Mouse (Mus musculus) midbrain, embryonic 15.5 days (tissue): ENCODE measurements at regions not wholly inside any gene's neighbourhood (a gene's known extent, or its start where the extent isn't known, plus 50 kb on each side); places are given as distances from the start of the nearest gene placed in this dataset.

Source experiments
- ATAC-seq: fragments of 200-750 bp; cut with Nextera tagmentation; replicated peaks from 2 replicates; pipeline ENCODE4 v1.8.0; 2017; ENCODE audit warnings: moderate TSS enrichment
- H3K27ac ChIP-seq: fragments of 300-500 bp; sonication (generic); 2 replicates; pipeline ENCODE4 v1.5.1; 2015; ENCODE audit warnings: mild to moderate bottlenecking, inconsistent platforms
- H3K27me3 ChIP-seq: fragments of 300-500 bp; sonication (generic); replicated peaks from 2 replicates; pipeline ENCODE4 v1.6.1; 2015; ENCODE audit warnings: inconsistent platforms
- H3K36me3 ChIP-seq: fragments of 300-500 bp; sonication (generic); replicated peaks from 2 replicates; pipeline ENCODE4 v1.6.1; 2015; ENCODE audit warnings: inconsistent platforms
- H3K4me1 ChIP-seq: fragments of 300-500 bp; sonication (generic); 2 replicates; pipeline ENCODE4 v1.6.1; 2015; ENCODE audit warnings: inconsistent platforms
- H3K4me2 ChIP-seq: fragments of 300-500 bp; sonication (generic); 2 replicates; pipeline ENCODE4 v1.6.1; 2015; ENCODE audit warnings: inconsistent platforms, mild to moderate bottlenecking, moderate library complexity
- H3K4me3 ChIP-seq: fragments of 300-500 bp; sonication (generic); 2 replicates; pipeline ENCODE4 v1.5.1; 2015; ENCODE audit warnings: mild to moderate bottlenecking, inconsistent platforms
- H3K9ac ChIP-seq: fragments of 300-500 bp; sonication (generic); 2 replicates; pipeline ENCODE4 v1.6.1; 2015; ENCODE audit warnings: mild to moderate bottlenecking, inconsistent platforms
- H3K9me3 ChIP-seq: fragments of 300-500 bp; sonication (generic); 2 replicates; pipeline ENCODE4 v1.6.1; 2016; ENCODE audit warnings: inconsistent platforms
- WGBS: fragments of 180-500 bp; shearing (Covaris S2); methylation state at CpG from one replicate; pipeline ENCODE4 v1.1.7; 2015; ENCODE audit warnings: mixed read lengths; 5-methylcytosine and 5-hydroxymethylcytosine counted together

- no peak overlapping the region for H3K4me3 ChIP-seq
- WGBS, result 91% methylated on average over 5 of the region's 5 CpGs
- no peak overlapping the region for H3K9ac ChIP-seq
- no peak for ATAC-seq
- H3K36me3 ChIP-seq, result no peaks in the 10 kb centered on the region
- no peak overlapping the region for H3K4me2 ChIP-seq
- H3K9me3 ChIP-seq, result no peaks in the 10 kb centered on the region
- H3K27ac ChIP-seq, result no peak overlapping the region
- no peaks in the 10 kb centered on the region for H3K4me1 ChIP-seq
- no peaks in the 10 kb centered on the region for H3K27me3 ChIP-seq
Measured at GRCm38 (mm10) chr1:137141372-137141771, 181.1 kb upstream of the Nr5a2 start.

DNA sequence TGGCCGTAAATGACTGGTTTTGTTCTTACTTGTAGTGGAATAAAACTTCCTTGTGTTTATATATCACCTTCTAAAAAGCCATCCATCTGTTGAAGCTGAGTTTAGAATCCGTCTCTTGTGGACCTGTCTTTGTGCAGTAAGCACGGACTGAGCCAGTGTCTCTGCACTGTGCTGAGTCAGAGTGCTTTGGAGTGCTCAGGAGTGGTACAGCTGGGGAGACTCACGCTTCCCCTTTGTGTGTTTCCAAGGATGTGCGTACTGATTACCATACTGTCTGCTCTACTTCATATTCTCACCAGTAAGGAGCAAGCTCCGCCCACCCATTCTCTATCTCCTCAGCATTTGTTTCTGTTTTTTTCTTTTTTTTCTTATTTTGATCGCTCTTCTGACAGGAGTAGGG, 175.9 kb upstream of the Nr5a2 start:
- H3K27me3 ChIP-seq, result no peaks in the 10 kb centered on the region
- WGBS, result 68% methylated on average over 7 of the region's 7 CpGs
- no peaks in the 10 kb centered on the region for H3K36me3 ChIP-seq
- H3K27ac ChIP-seq, result no peak overlapping the region
- H3K4me2 ChIP-seq, result no peak overlapping the region
- ATAC-seq, result no peak
- no peak overlapping the region for H3K9ac ChIP-seq
- no peak overlapping the region for H3K4me3 ChIP-seq
- no peaks in the 10 kb centered on the region for H3K4me1 ChIP-seq
- no peaks in the 10 kb centered on the region for H3K9me3 ChIP-seq

GRCm38 (mm10) chr1:137133734-137134133, 173.5 kb upstream of the Nr5a2 start:
- Histone ChIP-seq H3K9ac (no peak overlapping the region), H3K4me2 (no peak overlapping the region), H3K27me3 (no peaks in the 10 kb centered on the region), H3K9me3 (no peaks in the 10 kb centered on the region), H3K36me3 (no peaks in the 10 kb centered on the region), H3K27ac (no peak overlapping the region), H3K4me3 (no peak overlapping the region), H3K4me1 (no peaks in the 10 kb centered on the region)
- WGBS, result 56% methylated on average over 7 of the region's 7 CpGs
- no peak for ATAC-seq

DNA sequence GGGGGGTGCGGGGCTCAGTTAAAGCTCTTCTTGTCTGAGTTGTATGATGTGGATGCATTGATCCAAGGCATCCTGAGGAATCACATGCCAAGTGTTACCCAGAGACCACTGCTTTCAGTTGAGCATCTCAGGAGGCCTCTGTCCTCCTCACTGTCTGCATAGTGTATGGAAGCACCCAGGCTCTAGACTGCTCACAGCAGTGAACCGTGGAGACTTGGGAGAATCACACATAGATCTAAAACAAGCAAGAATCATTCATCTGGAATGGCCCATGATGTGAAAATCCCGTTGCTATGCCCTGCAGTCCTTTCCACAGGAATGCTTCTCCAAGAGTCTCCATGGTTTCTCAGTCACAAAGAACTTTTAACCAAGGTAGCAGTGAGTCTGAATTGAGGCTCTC, 170.0 kb upstream of the Nr5a2 start:
- 65% methylated on average over 3 of the region's 3 CpGs for WGBS
- H3K9ac ChIP-seq, result no peak overlapping the region
- H3K9me3 ChIP-seq, result no peaks in the 10 kb centered on the region
- H3K4me3 ChIP-seq, result no peak overlapping the region
- H3K27ac ChIP-seq, result no peak overlapping the region
- no peaks in the 10 kb centered on the region for H3K36me3 ChIP-seq
- H3K4me1 ChIP-seq, result no peaks in the 10 kb centered on the region
- ATAC-seq, result no peak
- H3K27me3 ChIP-seq, result no peaks in the 10 kb centered on the region
- H3K4me2 ChIP-seq, result no peak overlapping the region

- Histone ChIP-seq H3K4me1 (no peaks in the 10 kb centered on the region), H3K4me2 (no peak overlapping the region), H3K4me3 (no peak overlapping the region), H3K36me3 (no peaks in the 10 kb centered on the region), H3K9me3 (no peaks in the 10 kb centered on the region), H3K9ac (no peak overlapping the region), H3K27me3 (no peaks in the 10 kb centered on the region), H3K27ac (no peak overlapping the region)
- 56% methylated on average over 9 of the region's 9 CpGs for WGBS
- ATAC-seq, result no peak
Measured at GRCm38 (mm10) chr1:137129116-137129515, 168.9 kb upstream of the Nr5a2 start.

- Histone ChIP-seq H3K27ac (no peak overlapping the region), H3K36me3 (no peaks in the 10 kb centered on the region), H3K4me3 (no peak overlapping the region), H3K9me3 (no peaks in the 10 kb centered on the region), H3K4me2 (no peak overlapping the region), H3K9ac (no peak overlapping the region), H3K27me3 (no peaks in the 10 kb centered on the region), H3K4me1 (no peaks in the 10 kb centered on the region)
- WGBS, result 84% methylated on average over 3 of the region's 3 CpGs
- no peak for ATAC-seq
Measured at GRCm38 (mm10) chr1:137117866-137118265, 157.6 kb upstream of the Nr5a2 start.

DNA sequence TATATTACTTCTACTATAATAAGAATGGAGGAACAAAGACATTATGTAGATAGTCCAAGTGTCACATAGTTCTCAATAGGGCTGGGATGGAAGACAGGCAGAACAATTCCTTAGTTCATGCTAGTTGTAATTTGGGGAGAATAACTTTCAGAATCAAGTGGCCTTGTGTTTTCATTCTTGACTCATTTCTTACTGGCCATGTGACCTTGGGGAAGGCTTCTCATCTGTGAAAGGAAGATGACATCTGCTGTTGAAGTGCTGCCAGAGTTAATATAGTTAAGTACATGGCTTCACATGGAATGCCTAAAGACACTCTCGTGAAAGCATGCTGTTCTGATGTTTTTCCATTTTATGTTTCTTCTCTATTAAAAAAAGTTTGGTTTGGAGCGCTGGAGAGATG, 146.2 kb upstream of the Nr5a2 start:
- H3K4me1 ChIP-seq, result no peaks in the 10 kb centered on the region
- H3K4me3 ChIP-seq, result no peak overlapping the region
- no peaks in the 10 kb centered on the region for H3K36me3 ChIP-seq
- no peak overlapping the region for H3K4me2 ChIP-seq
- no peak overlapping the region for H3K27ac ChIP-seq
- no peaks in the 10 kb centered on the region for H3K9me3 ChIP-seq
- H3K9ac ChIP-seq, result no peak overlapping the region
- no peak for ATAC-seq
- 90% methylated on average over 2 of the region's 2 CpGs for WGBS
- H3K27me3 ChIP-seq, result no peaks in the 10 kb centered on the region

GRCm38 (mm10) chr1:137091762-137092161, 131.5 kb upstream of the Nr5a2 start:
- Histone ChIP-seq H3K27ac (0 out of 2 replicates have a peak overlapping the region, but pooled peaks have one; percentile 0), H3K9ac (no peak overlapping the region), H3K27me3 (no peaks in the 10 kb centered on the region), H3K9me3 (no peaks in the 10 kb centered on the region), H3K36me3 (no peaks in the 10 kb centered on the region), H3K4me2 (peak overlapping the region; percentile 26), H3K4me3 (no peak overlapping the region), H3K4me1 (peaks cover 4% of the 10 kb centered on the region; the same call in 1 of the 2 replicates)
- ATAC-seq, result peak; percentile 82
- 3% methylated on average over 9 of the region's 9 CpGs for whole genome bisulfite sequencing

- Histone ChIP-seq H3K4me1 (peaks cover 4% of the 10 kb centered on the region; the same call in 1 of the 2 replicates), H3K4me3 (no peak overlapping the region), H3K4me2 (no peak overlapping the region), H3K36me3 (no peaks in the 10 kb centered on the region), H3K9me3 (no peaks in the 10 kb centered on the region), H3K9ac (no peak overlapping the region), H3K27me3 (no peaks in the 10 kb centered on the region), H3K27ac (no peak overlapping the region)
- 86% methylated on average over 10 of the region's 10 CpGs for WGBS
- ATAC-seq, result no peak
Measured at GRCm38 (mm10) chr1:137088148-137088547, 127.9 kb upstream of the Nr5a2 start.

GRCm38 (mm10) chr1:137086766-137087165, 126.5 kb upstream of the Nr5a2 start:
- no peak for ATAC-seq
- no peak overlapping the region for H3K4me2 ChIP-seq
- WGBS, result 86% methylated on average over 3 of the region's 3 CpGs

DNA sequence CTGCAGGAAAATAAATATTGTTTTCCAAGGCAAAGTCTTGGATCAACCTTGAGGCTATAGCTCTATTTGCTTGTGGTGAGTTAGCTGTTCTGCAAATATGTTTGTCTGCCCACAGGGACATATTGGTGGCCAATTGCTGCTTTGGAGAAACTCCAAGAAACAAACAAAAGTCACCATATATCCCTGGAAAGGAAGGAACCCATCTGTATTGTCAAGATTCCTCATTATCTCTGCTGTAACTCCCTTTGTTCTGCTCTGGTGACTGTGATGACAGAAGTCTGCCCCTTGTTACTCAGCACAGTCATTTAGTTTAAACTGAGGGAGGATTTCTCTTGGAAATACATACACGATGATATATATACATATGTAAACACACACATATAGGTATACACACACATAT, 123.3 kb upstream of the Nr5a2 start:
- WGBS, result 90% methylated on average over 1 of the region's 1 CpGs
- Histone ChIP-seq H3K27ac (no peak overlapping the region), H3K4me1 (no peaks in the 10 kb centered on the region), H3K4me3 (no peak overlapping the region), H3K4me2 (no peak overlapping the region), H3K27me3 (no peaks in the 10 kb centered on the region), H3K9ac (no peak overlapping the region), H3K36me3 (no peaks in the 10 kb centered on the region), H3K9me3 (no peaks in the 10 kb centered on the region)
- ATAC-seq, result no peak

More at GRCm38 (mm10) chr1:137086766-137087165, 126.5 kb upstream of the Nr5a2 start:
- no peak overlapping the region for H3K27ac ChIP-seq
- no peak overlapping the region for H3K4me3 ChIP-seq
- H3K9ac ChIP-seq, result no peak overlapping the region
- H3K27me3 ChIP-seq, result no peaks in the 10 kb centered on the region
- no peaks in the 10 kb centered on the region for H3K36me3 ChIP-seq
- peaks cover 3% of the 10 kb centered on the region; the same call in 1 of the 2 replicates for H3K4me1 ChIP-seq
- H3K9me3 ChIP-seq, result no peaks in the 10 kb centered on the region

- Histone ChIP-seq H3K9me3 (no peaks in the 10 kb centered on the region), H3K27ac (no peak overlapping the region), H3K27me3 (no peaks in the 10 kb centered on the region), H3K4me1 (no peaks in the 10 kb centered on the region), H3K4me3 (no peak overlapping the region), H3K36me3 (no peaks in the 10 kb centered on the region), H3K9ac (no peak overlapping the region), H3K4me2 (no peak overlapping the region)
- 89% methylated on average over 11 of the region's 11 CpGs for WGBS
- ATAC-seq, result no peak
Measured at GRCm38 (mm10) chr1:137079401-137080003, 119.3 kb upstream of the Nr5a2 start.

GRCm38 (mm10) chr1:137074787-137075186, 114.5 kb upstream of the Nr5a2 start:
- Histone ChIP-seq H3K27me3 (no peaks in the 10 kb centered on the region), H3K9ac (no peak overlapping the region), H3K4me2 (peak overlapping the region; percentile 26), H3K4me3 (no peak overlapping the region), H3K4me1 (0 out of 2 replicates have a peak, but pooled peaks cover 3% of the 10 kb centered on the region), H3K36me3 (no peaks in the 10 kb centered on the region), H3K9me3 (no peaks in the 10 kb centered on the region), H3K27ac (peak overlapping the region; percentile 32; the same call in 1 of the 2 replicates)
- ATAC-seq, result peak; percentile 87
- 39% methylated on average over 9 of the region's 9 CpGs for WGBS
